Mouse (Mus musculus) Patski (cell line): ENCODE results near the gene Reck. TPM values are rescaled to one million over a fixed set of nuclear protein-coding genes. Genes with fewer than 3 reads are reported as not detected.

Experiments
- ATAC-seq: fragments of 100-300 bp; one replicate; pipeline ENCODE4 v1.8.0; 2021
- CTCF ChIA-PET: fragments of 350-600 bp; sonication (Branson Sonifier 250); formaldehyde crosslinking; loops from one replicate; lab custom pipeline; 2022; ENCODE audit warnings: inconsistent platforms; lab: Charles Lee
- POLR2A ChIA-PET: fragments of 350-600 bp; sonication (Branson Sonifier 250); formaldehyde crosslinking; loops from one replicate; lab custom pipeline; 2022; ENCODE audit warnings: antibody characterized with exemption, inconsistent platforms; lab: Charles Lee
- DNase-seq: peaks from one replicate; pipeline ENCODE4 v3.0.0-alpha.2; 2011; ENCODE audit warnings: low read depth, low spot score
- H3K27me3 ChIP-seq: fragments of 371-371 bp; one replicate; pipeline ENCODE4 v1.5.1; 2021
- CTCF ChIP-seq: fragments of 100-300 bp; IDR thresholded peaks from one replicate; pipeline ENCODE4 v1.5.1; 2021
- in situ Hi-C: fragments of 300-500 bp; cut with MboI; formaldehyde crosslinking; loops from 3 replicates; pipeline ENCODE4 v1.11.1; 2018; ENCODE audit warnings: low pct_unique_long_range_greater_than_20kb, mixed read lengths
- polyA plus RNA-seq: library from polyadenylated mRNA; unstranded; gene quantifications from one replicate; pipeline ENCODE4 v1.2.3, GENCODE M21; 2021

Gene Reck
- polyA plus RNA-seq, 1 experiment from 2014 or later: 3.5 TPM

- in situ Hi-C loops: no loop called here
- peak; percentile 81 for TF ChIP-seq CTCF
- H3K27me3 ChIP-seq: peaks cover 5% of the 10 kb centered on the region
- DNase-seq (no peak), ATAC-seq (no peak)
- ChIA-PET POLR2A (interaction anchor here (0.5 kb wide), 1 partner anchor 371 kb away, joined by 3 read pairs; no protein-coding TSS in a partner anchor), CTCF (interaction anchor here (1.6 kb wide), 1 partner anchor 235 kb away, joined by 3 read pairs; no protein-coding TSS in a partner anchor)
Observed at GRCm38 (mm10) chr4:43860744-43861519, 14.4 kb upstream of the Reck start.

GRCm38 (mm10) chr4:43863298-43863697 is 12.0 kb upstream of the Reck start:
- no peaks in the 10 kb centered on the region for H3K27me3 ChIP-seq
- DNase-seq (no peak), ATAC-seq (no peak)
- ChIA-PET POLR2A (no interaction called here), CTCF (interaction anchor here (1.8 kb wide), 1 partner anchor 100 kb away, joined by 7 read pairs; no protein-coding TSS in a partner anchor)
- TF ChIP-seq CTCF: no peak
- in situ Hi-C loops: no loop called here

- no peak for ATAC-seq
Observed at GRCm38 (mm10) chr4:43869821-43870220, 5.5 kb upstream of the Reck start.

GRCm38 (mm10) chr4:43874501-43874900 is 829 bp upstream of the Reck start:
- no peak for ATAC-seq
- POLR2A ChIA-PET: no interaction called here
- no peak for TF ChIP-seq CTCF
- CTCF ChIA-PET: interaction anchor here (1.2 kb wide), 1 partner anchor 130 kb away, joined by 3 read pairs; no protein-coding TSS in a partner anchor
- H3K27me3 ChIP-seq: no peaks in the 10 kb centered on the region
- in situ Hi-C loops: loop anchor here (5.0 kb wide), 1 partner anchor 102 kb away; the partner anchor contains the start of gene Olfr159
- DNase-seq: no peak

More at GRCm38 (mm10) chr4:43869821-43870220, 5.5 kb upstream of the Reck start:
- no peak for DNase-seq
- no peaks in the 10 kb centered on the region for H3K27me3 ChIP-seq
- no peak for TF ChIP-seq CTCF
- POLR2A ChIA-PET: no interaction called here
- CTCF ChIA-PET: no interaction called here
- in situ Hi-C loops: loop anchor here (5.0 kb wide), 2 partner anchors 98 to 123 kb away; partner anchors contain the start of gene Olfr159

GRCm38 (mm10) chr4:43875919-43876411 is 635 bp downstream of the Reck start:
- peak; percentile 38 for ATAC-seq
- no peaks in the 10 kb centered on the region for H3K27me3 ChIP-seq
- in situ Hi-C loops: no loop called here
- TF ChIP-seq CTCF: no peak
- CTCF ChIA-PET: interaction anchor here (1.1 kb wide), 1 partner anchor 31 kb away, joined by 3 read pairs; no protein-coding TSS in a partner anchor
- POLR2A ChIA-PET: no interaction called here
- DNase-seq: no peak

- ChIA-PET POLR2A (no interaction called here), CTCF (no interaction called here)
- in situ Hi-C loops: no loop called here
- ATAC-seq (no peak), DNase-seq (no peak)
- H3K27me3 ChIP-seq: no peaks in the 10 kb centered on the region
- no peak for TF ChIP-seq CTCF
Observed at GRCm38 (mm10) chr4:43877230-43877629, 1.9 kb downstream of the Reck start.

GRCm38 (mm10) chr4:43878121-43878776 is 2.9 kb downstream of the Reck start:
- TF ChIP-seq CTCF: no peak
- ChIA-PET POLR2A (no interaction called here), CTCF (interaction anchor here (1.3 kb wide), 1 partner anchor 13 kb away, joined by 3 read pairs; no protein-coding TSS in a partner anchor)
- ATAC-seq (no peak), DNase-seq (no peak)
- no peaks in the 10 kb centered on the region for H3K27me3 ChIP-seq
- in situ Hi-C loops: no loop called here

GRCm38 (mm10) chr4:43879566-43879965 is 4.2 kb downstream of the Reck start:
- CTCF ChIA-PET: interaction anchor here (1.3 kb wide), 1 partner anchor 12 kb away, joined by 3 read pairs; no protein-coding TSS in a partner anchor
- POLR2A ChIA-PET: no interaction called here
- no peak for DNase-seq
- TF ChIP-seq CTCF: no peak
- in situ Hi-C loops: no loop called here
- ATAC-seq: no peak
- no peaks in the 10 kb centered on the region for H3K27me3 ChIP-seq

GRCm38 (mm10) chr4:43884196-43884595 is 8.9 kb downstream of the Reck start:
- no peaks in the 10 kb centered on the region for H3K27me3 ChIP-seq
- CTCF ChIA-PET: no interaction called here
- ATAC-seq (no peak), DNase-seq (no peak)
- no peak for TF ChIP-seq CTCF
- in situ Hi-C loops: no loop called here
- POLR2A ChIA-PET: no interaction called here

- ATAC-seq (no peak), DNase-seq (no peak)
- ChIA-PET CTCF (interaction anchor here (0.7 to 0.9 kb wide), 2 partner anchors 12 to 17 kb away, joined by 3 to 4 read pairs; no protein-coding TSS in a partner anchor), POLR2A (interaction anchor here (1.0 kb wide), 1 partner anchor 121 kb away, joined by 3 read pairs; no protein-coding TSS in a partner anchor)
- no peaks in the 10 kb centered on the region for H3K27me3 ChIP-seq
- TF ChIP-seq CTCF: no peak
- in situ Hi-C loops: no loop called here
Observed at GRCm38 (mm10) chr4:43891247-43891646, 15.9 kb downstream of the Reck start.
